In the genomic region with DNA sequence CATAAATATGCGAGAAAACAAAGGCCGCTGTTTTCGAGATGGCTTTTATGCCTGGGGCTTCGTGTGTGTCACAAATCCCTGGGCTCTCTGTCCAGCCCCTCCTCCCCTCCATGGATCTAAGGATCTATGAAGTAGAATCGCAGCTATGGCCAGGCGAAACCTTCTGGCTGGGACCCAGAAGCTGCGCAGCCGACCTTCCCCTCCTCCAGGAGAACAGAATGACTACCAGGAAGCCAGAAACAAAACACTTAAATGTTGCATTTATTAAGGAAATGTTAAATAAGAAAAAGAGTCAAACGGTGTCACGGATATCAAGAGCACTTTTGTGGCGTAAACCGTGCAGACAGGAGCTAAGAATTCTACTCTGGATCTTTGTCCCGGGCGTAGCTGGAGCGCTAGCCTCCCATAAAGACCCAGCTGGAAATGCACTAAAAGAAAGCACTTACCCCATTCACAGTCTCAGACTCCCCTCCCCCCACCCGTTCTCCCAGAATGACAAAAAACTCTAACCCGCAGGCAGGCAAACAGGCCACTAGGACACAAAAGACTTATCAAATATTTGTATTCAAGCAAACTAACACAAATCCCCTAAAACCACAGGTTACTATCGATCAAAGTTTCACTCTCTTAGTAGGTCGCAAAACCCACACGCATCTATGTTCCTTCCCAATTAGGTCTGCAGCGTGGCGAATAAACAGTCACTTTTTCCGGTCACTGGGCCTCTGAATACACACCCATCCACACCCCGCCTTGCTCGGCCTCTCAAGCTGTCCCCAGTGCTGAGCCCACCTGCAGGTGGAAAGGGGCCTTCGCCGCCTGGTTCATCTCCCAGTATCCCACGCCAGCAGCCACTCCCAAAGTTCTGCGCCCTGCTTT, we compare ENCODE assay signal across 8 mouse cellular contexts. TPM values are rescaled to one million over a fixed set of nuclear protein-coding genes. Genes with fewer than 3 reads are reported as not detected.
DNase-seq lines count a peak whose midpoint lies in the region; ATAC-seq lines count a peak whose summit lies in the region.

No protein-coding gene starts in this region.

- H3K27me3 ChIP-seq in kidney, embryonic 14.5 days (ENCODE audit: control insufficient read depth, insufficient read depth, low read length): peaks cover 9% of the 10 kb centered on the region; the same call in 1 of the 2 replicates
- H3K27me3 ChIP-seq in forebrain, embryonic 16.5 days (replicated peaks; ENCODE audit: control insufficient read depth, insufficient read depth, low read length): no peaks in the 10 kb centered on the region
- peaks cover 18% of the 10 kb centered on the region for H3K27me3 ChIP-seq in limb, embryonic 15.5 days
- peaks cover 4% of the 10 kb centered on the region; the same call in 1 of the 2 replicates for H3K27me3 ChIP-seq in neural tube, embryonic 13.5 days

- H3K27ac ChIP-seq in kidney, embryonic 14.5 days (ENCODE audit: low read depth, low read length): peak overlapping the region; percentile 77
- H3K27ac ChIP-seq in forebrain, embryonic 16.5 days (ENCODE audit: low read length): peak overlapping the region; percentile 87
- no peak overlapping the region for H3K27ac ChIP-seq in limb, embryonic 15.5 days
- H3K27ac ChIP-seq in neural tube, embryonic 13.5 days (replicated peaks): peak overlapping the region; percentile 82

- peak; percentile 37; the same call in 1 of the 2 replicates for ATAC-seq in kidney, embryonic 14.5 days (ENCODE audit: low FRiP score, low TSS enrichment)
- ATAC-seq in forebrain, embryonic 16.5 days: peak; percentile 14; the same call in 1 of the 2 replicates
- 0 out of 2 replicates have a peak, but pooled peaks have one; percentile 45 for ATAC-seq in limb, embryonic 15.5 days (ENCODE audit: insufficient number of reproducible peaks, low FRiP score, low TSS enrichment, low read depth)
- ATAC-seq in neural tube, embryonic 13.5 days (ENCODE audit: low read depth): peak; percentile 52

- DNase-seq in kidney, postnatal 25 days: no peak
- peak; percentile 25 to 41 for DNase-seq in cerebellum, postnatal 25 days
- DNase-seq in frontal cortex, postnatal 25 days (ENCODE audit: low spot score in 2 of 2): no peak
- no peak for DNase-seq in left cerebral cortex, adult 11 months (ENCODE audit: low spot score)

- 0 out of 2 replicates have a peak, but pooled peaks cover 3% of the 10 kb centered on the region for H3K4me1 ChIP-seq in kidney, embryonic 14.5 days (ENCODE audit: control insufficient read depth, insufficient read depth, low read length)
- H3K4me1 ChIP-seq in forebrain, embryonic 16.5 days (replicated peaks; ENCODE audit: control insufficient read depth, insufficient read depth, low read length): peaks cover 14% of the 10 kb centered on the region
- peaks cover 18% of the 10 kb centered on the region; the same call in 1 of the 2 replicates for H3K4me1 ChIP-seq in limb, embryonic 15.5 days
- H3K4me1 ChIP-seq in neural tube, embryonic 13.5 days (replicated peaks): peaks cover 35% of the 10 kb centered on the region

- peak overlapping the region; percentile 68 for H3K4me2 ChIP-seq in kidney, embryonic 14.5 days (replicated peaks; ENCODE audit: low read depth, low read length)
- peak overlapping the region; percentile 70 for H3K4me2 ChIP-seq in forebrain, embryonic 16.5 days (ENCODE audit: low read length)
- peak overlapping the region; percentile 91 for H3K4me2 ChIP-seq in limb, embryonic 15.5 days
- peak overlapping the region; percentile 88 for H3K4me2 ChIP-seq in neural tube, embryonic 13.5 days

- peak overlapping the region; percentile 50 for H3K4me3 ChIP-seq in kidney, embryonic 14.5 days (ENCODE audit: low read length)
- H3K4me3 ChIP-seq in forebrain, embryonic 16.5 days (replicated peaks; ENCODE audit: low read length): peak overlapping the region; percentile 71
- H3K4me3 ChIP-seq in limb, embryonic 15.5 days: peak overlapping the region; percentile 56
- peak overlapping the region; percentile 59 for H3K4me3 ChIP-seq in neural tube, embryonic 13.5 days

- no peaks in the 10 kb centered on the region for H3K9me3 ChIP-seq in kidney, embryonic 14.5 days (ENCODE audit: control insufficient read depth, low read length)
- no peaks in the 10 kb centered on the region for H3K9me3 ChIP-seq in forebrain, embryonic 16.5 days (ENCODE audit: control insufficient read depth, low read length)
- no peaks in the 10 kb centered on the region for H3K9me3 ChIP-seq in limb, embryonic 15.5 days
- H3K9me3 ChIP-seq in neural tube, embryonic 13.5 days: no peaks in the 10 kb centered on the region

- peak overlapping the region; percentile 56 for H3K9ac ChIP-seq in kidney, embryonic 14.5 days (ENCODE audit: low read depth, low read length)
- peak overlapping the region; percentile 73 for H3K9ac ChIP-seq in forebrain, embryonic 16.5 days (replicated peaks; ENCODE audit: low read depth, low read length)
- H3K9ac ChIP-seq in limb, embryonic 15.5 days: no peak overlapping the region
- H3K9ac ChIP-seq in neural tube, embryonic 13.5 days: peak overlapping the region; percentile 74

- 1% methylated on average over 29 of the region's 29 CpGs for WGBS in kidney, embryonic 14.5 days
- under 1% methylated on average over 29 of the region's 29 CpGs for WGBS in forebrain, embryonic 16.5 days
- WGBS in limb, embryonic 15.5 days: 2% methylated on average over 29 of the region's 29 CpGs
- WGBS in neural tube, embryonic 13.5 days: under 1% methylated on average over 29 of the region's 29 CpGs

- no peaks in the 10 kb centered on the region for H3K36me3 ChIP-seq in kidney, embryonic 14.5 days (ENCODE audit: control insufficient read depth, insufficient read depth, low read length)
- no peaks in the 10 kb centered on the region for H3K36me3 ChIP-seq in forebrain, embryonic 16.5 days (ENCODE audit: control insufficient read depth, insufficient read depth)
- H3K36me3 ChIP-seq in limb, embryonic 15.5 days: no peaks in the 10 kb centered on the region
- no peaks in the 10 kb centered on the region for H3K36me3 ChIP-seq in neural tube, embryonic 13.5 days

RNA-seq across cellular contexts. Expression of a gene that starts 1.3 kb away (rescaled TPM):
- polyA plus RNA-seq in kidney, embryonic 14.5 days (2014; fragmentation: Nextera tagmentation; extraction: Ambion mirVana): 35.6 and 46.5 TPM in 2 replicates
- polyA plus RNA-seq in forebrain, embryonic 16.5 days (2015; fragmentation: Nextera tagmentation; extraction: Ambion mirVana): 296 and 310 TPM in 2 replicates
- 24.9 and 36.3 TPM in 2 replicates for polyA plus RNA-seq in limb, embryonic 15.5 days (2015; fragmentation: Nextera tagmentation; extraction: Ambion mirVana)
- 171 and 187 TPM in 2 replicates for polyA plus RNA-seq in neural tube, embryonic 13.5 days (2015; fragmentation: Nextera tagmentation; extraction: Ambion mirVana)

Comparison
In these comparisons a context has a peak if more than half of its experiments do, and no peak if none do; other contexts are left out.
1. DNase-seq: peak in cerebellum, postnatal 25 days (2 of 2); none in kidney, postnatal 25 days (0 of 2), frontal cortex, postnatal 25 days (0 of 2) and left cerebral cortex, adult 11 months (single experiment).
2. Peak in every context shown above with its lines, with median percentiles within 50 percentile points of each other: ATAC-seq, H3K4me2 ChIP-seq and H3K4me3 ChIP-seq.